Mouse (Mus musculus): ENCODE data around the gene Hmgxb4. TPM values are rescaled to one million over a fixed set of nuclear protein-coding genes. Genes with fewer than 3 reads are reported as not detected.

Hmgxb4 gene
- total and polyA plus RNA-seq, 2 experiments from 2014 or later = 9.0 to 17.0 TPM

DNA sequence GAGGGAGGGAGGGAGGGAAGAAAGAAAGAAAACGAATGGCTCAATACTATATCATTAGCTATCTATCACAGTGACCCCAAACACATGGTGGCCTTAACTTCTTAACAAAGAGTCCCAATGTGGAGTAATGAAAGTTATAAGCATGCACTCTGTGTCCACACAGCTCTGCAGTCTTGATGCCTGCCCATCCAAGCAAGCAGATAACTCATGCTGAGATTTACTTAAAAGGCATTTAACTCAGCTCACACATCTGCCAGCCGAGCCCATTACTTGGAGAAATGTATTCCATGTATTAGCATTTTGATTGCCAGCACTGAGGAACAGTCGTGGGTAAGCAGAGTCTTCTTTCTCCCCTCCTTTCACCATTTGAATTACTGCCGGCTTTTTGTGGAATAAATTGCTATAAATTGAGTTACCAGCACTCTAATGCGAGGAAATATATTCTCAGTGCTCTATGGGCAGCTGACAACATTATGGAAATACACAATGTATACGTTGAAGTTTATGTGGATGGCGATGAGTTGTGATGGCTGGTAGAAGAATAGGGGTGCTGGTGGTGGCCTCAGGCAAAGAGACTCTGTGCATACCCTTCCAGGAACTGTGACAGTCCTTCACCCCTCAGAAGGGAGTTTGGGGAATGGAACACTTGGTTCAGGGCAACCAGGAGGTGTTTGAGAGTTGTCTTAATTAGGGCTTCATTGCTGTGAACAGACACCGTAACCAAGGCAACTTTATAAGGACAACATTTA lies 19.9 kb upstream of the Hmgxb4 start:
- 73% methylated on average over 8 of the region's 8 CpGs for WGBS
- TF ChIP-seq CTCF (IDR thresholded peaks at IDR 0.05; ENCODE audit: low read depth) (no peak), EP300 (IDR thresholded peaks at IDR 0.05; ENCODE audit: low read depth) (no peak)
- H3K27ac ChIP-seq (ENCODE audit: low read depth) = no peak overlapping the region
- DNase-seq (ENCODE audit: low spot score) = no peak
- no peaks in the 10 kb centered on the region for H3K4me1 ChIP-seq (ENCODE audit: control insufficient read depth, insufficient read depth)
- H3K27me3 ChIP-seq (ENCODE audit: control insufficient read depth, insufficient read depth, low read length) = no peaks in the 10 kb centered on the region
- no peaks in the 10 kb centered on the region for H3K9me3 ChIP-seq (replicated peaks; ENCODE audit: control insufficient read depth, low read length)
- no peak for ATAC-seq (ENCODE audit: insufficient read depth, low read depth)
- no peak overlapping the region for H3K9ac ChIP-seq (replicated peaks; ENCODE audit: low read depth, low read length)
- H3K36me3 ChIP-seq (replicated peaks; ENCODE audit: control insufficient read depth, insufficient read depth, low read length) = no peaks in the 10 kb centered on the region
- no peak overlapping the region for H3K4me2 ChIP-seq (ENCODE audit: low read depth, low read length)
- H3K4me3 ChIP-seq (ENCODE audit: low read depth, low read length) = no peak overlapping the region

DNA sequence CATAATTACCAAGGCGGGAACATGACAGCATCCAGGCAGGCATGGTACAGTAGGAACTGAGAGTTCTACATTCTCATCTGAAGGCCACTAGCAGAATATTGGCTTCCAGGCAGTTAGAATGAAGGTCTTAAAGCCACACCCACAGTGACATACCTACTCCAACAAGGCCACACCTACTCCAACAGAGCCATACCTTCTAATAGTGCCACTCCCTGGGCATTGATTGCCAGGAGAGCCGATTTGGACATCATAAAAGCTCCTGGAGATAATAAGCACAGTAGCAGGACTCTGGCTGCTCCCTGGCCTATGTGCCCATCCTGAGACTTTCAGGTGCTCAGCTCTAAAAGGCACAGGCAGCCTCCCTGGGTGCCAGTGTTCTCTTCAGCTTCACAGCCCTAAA lies 19.3 kb upstream of the Hmgxb4 start:
- H3K27ac ChIP-seq (ENCODE audit: low read depth) = no peak overlapping the region
- DNase-seq (ENCODE audit: low spot score) (no peak), ATAC-seq (ENCODE audit: insufficient read depth, low read depth) (no peak)
- TF ChIP-seq EP300 (IDR thresholded peaks at IDR 0.05; ENCODE audit: low read depth) (no peak), CTCF (IDR thresholded peaks at IDR 0.05; ENCODE audit: low read depth) (no peak)
- 65% methylated on average over 2 of the region's 2 CpGs for WGBS
- H3K4me3 ChIP-seq (ENCODE audit: low read depth, low read length) = no peak overlapping the region
- H3K36me3 ChIP-seq (replicated peaks; ENCODE audit: control insufficient read depth, insufficient read depth, low read length) = no peaks in the 10 kb centered on the region
- no peaks in the 10 kb centered on the region for H3K27me3 ChIP-seq (ENCODE audit: control insufficient read depth, insufficient read depth, low read length)
- H3K4me1 ChIP-seq (ENCODE audit: control insufficient read depth, insufficient read depth) = no peaks in the 10 kb centered on the region
- H3K4me2 ChIP-seq (ENCODE audit: low read depth, low read length) = no peak overlapping the region
- H3K9ac ChIP-seq (replicated peaks; ENCODE audit: low read depth, low read length) = no peak overlapping the region
- H3K9me3 ChIP-seq (replicated peaks; ENCODE audit: control insufficient read depth, low read length) = no peaks in the 10 kb centered on the region

- ATAC-seq (ENCODE audit: insufficient read depth, low read depth) (no peak), DNase-seq (ENCODE audit: low spot score) (no peak)
- Histone ChIP-seq H3K4me2 (ENCODE audit: low read depth, low read length) (no peak overlapping the region), H3K9ac (replicated peaks; ENCODE audit: low read depth, low read length) (no peak overlapping the region), H3K36me3 (replicated peaks; ENCODE audit: control insufficient read depth, insufficient read depth, low read length) (no peaks in the 10 kb centered on the region), H3K27me3 (ENCODE audit: control insufficient read depth, insufficient read depth, low read length) (no peaks in the 10 kb centered on the region), H3K4me1 (ENCODE audit: control insufficient read depth, insufficient read depth) (no peaks in the 10 kb centered on the region), H3K4me3 (ENCODE audit: low read depth, low read length) (no peak overlapping the region), H3K9me3 (replicated peaks; ENCODE audit: control insufficient read depth, low read length) (no peaks in the 10 kb centered on the region), H3K27ac (ENCODE audit: low read depth) (no peak overlapping the region)
- 46% methylated on average over 1 of the region's 1 CpGs for WGBS
- TF ChIP-seq EP300 (IDR thresholded peaks at IDR 0.05; ENCODE audit: low read depth) (no peak), CTCF (IDR thresholded peaks at IDR 0.05; ENCODE audit: low read depth) (peak; percentile 40)
Measured at GRCm38 (mm10) chr8:74977427-74977826, 15.7 kb upstream of the Hmgxb4 start.

- 45% methylated on average over 9 of the region's 9 CpGs for WGBS
- Histone ChIP-seq H3K4me3 (ENCODE audit: low read depth, low read length) (no peak overlapping the region), H3K27me3 (ENCODE audit: control insufficient read depth, insufficient read depth, low read length) (no peaks in the 10 kb centered on the region), H3K36me3 (replicated peaks; ENCODE audit: control insufficient read depth, insufficient read depth, low read length) (no peaks in the 10 kb centered on the region), H3K27ac (ENCODE audit: low read depth) (no peak overlapping the region), H3K4me2 (ENCODE audit: low read depth, low read length) (no peak overlapping the region), H3K9me3 (replicated peaks; ENCODE audit: control insufficient read depth, low read length) (no peaks in the 10 kb centered on the region), H3K4me1 (ENCODE audit: control insufficient read depth, insufficient read depth) (no peaks in the 10 kb centered on the region), H3K9ac (replicated peaks; ENCODE audit: low read depth, low read length) (no peak overlapping the region)
- ATAC-seq (ENCODE audit: insufficient read depth, low read depth) (no peak), DNase-seq (ENCODE audit: low spot score) (no peak)
- TF ChIP-seq EP300 (IDR thresholded peaks at IDR 0.05; ENCODE audit: low read depth) (no peak), CTCF (IDR thresholded peaks at IDR 0.05; ENCODE audit: low read depth) (no peak)
Measured at GRCm38 (mm10) chr8:74980060-74980710, 13.0 kb upstream of the Hmgxb4 start.

DNA sequence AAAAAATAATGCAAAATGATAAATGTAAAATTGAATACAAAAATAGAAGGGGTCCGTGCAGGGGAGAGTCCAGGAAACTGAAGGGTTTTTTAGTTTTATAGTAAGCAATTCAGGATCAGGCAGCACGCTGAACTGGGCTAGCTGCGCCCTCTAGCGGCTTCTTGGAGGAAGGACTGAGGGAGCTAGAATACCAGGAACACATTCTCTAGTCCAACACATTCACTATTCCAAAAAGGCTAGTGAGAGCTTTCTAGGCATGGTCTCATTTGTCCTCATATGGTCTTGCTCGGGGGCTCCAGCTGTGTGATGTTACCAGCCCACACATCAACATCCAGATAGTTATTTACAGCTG lies 12.5 kb upstream of the Hmgxb4 start:
- Histone ChIP-seq H3K4me3 (ENCODE audit: low read depth, low read length) (no peak overlapping the region), H3K9ac (replicated peaks; ENCODE audit: low read depth, low read length) (no peak overlapping the region), H3K9me3 (replicated peaks; ENCODE audit: control insufficient read depth, low read length) (no peaks in the 10 kb centered on the region), H3K4me2 (ENCODE audit: low read depth, low read length) (no peak overlapping the region), H3K4me1 (ENCODE audit: control insufficient read depth, insufficient read depth) (no peaks in the 10 kb centered on the region), H3K36me3 (replicated peaks; ENCODE audit: control insufficient read depth, insufficient read depth, low read length) (no peaks in the 10 kb centered on the region), H3K27ac (ENCODE audit: low read depth) (no peak overlapping the region), H3K27me3 (ENCODE audit: control insufficient read depth, insufficient read depth, low read length) (no peaks in the 10 kb centered on the region)
- DNase-seq (ENCODE audit: low spot score) (peak; percentile 28), ATAC-seq (ENCODE audit: insufficient read depth, low read depth) (no peak; the same call in 1 of the 2 replicates)
- TF ChIP-seq CTCF (IDR thresholded peaks at IDR 0.05; ENCODE audit: low read depth) (peak; percentile 75), EP300 (IDR thresholded peaks at IDR 0.05; ENCODE audit: low read depth) (no peak)
- WGBS = 2% methylated on average over 5 of the region's 5 CpGs
